Mouse (Mus musculus) erythroblast, embryonic 14.5 days (primary cell): Measurements from ENCODE around the gene Cyp39a1.

Experiments used
- GATA1 ChIP-seq: IDR thresholded peaks from 2 replicates; pipeline ENCODE4 v1.6.1; 2012; ENCODE audit warnings: low read length, inconsistent platforms, mixed read lengths
- TAL1 ChIP-seq: IDR thresholded peaks from 3 replicates; pipeline ENCODE4 v1.6.1; 2012; ENCODE audit warnings: low read length, inconsistent platforms, mixed read lengths

GRCm38 (mm10) chr17:43752811-43753210 lies 85.6 kb downstream of the Cyp39a1 start:
- TF ChIP-seq GATA1, result no peak
- TF ChIP-seq TAL1, result no peak
